Mouse (Mus musculus) kidney, adult 2 months (tissue): Measurements from ENCODE around the gene Calhm2.

Experiments
- CTCF ChIP-seq: fragments of 200-500 bp; conservative IDR thresholded peaks from 2 replicates; pipeline ENCODE4 v1.5.1; 2011; ENCODE audit warnings: low read depth, mild to moderate bottlenecking, control low read depth, low read length, moderate library complexity, mixed read lengths; ENCODE audit not compliant: insufficient read depth, insufficient read length
- POLR2A ChIP-seq: fragments of 200-500 bp; IDR thresholded peaks from one replicate; pipeline ENCODE4 v1.6.1; 2011; ENCODE audit warnings: low read depth, low read length, control low read depth

DNA sequence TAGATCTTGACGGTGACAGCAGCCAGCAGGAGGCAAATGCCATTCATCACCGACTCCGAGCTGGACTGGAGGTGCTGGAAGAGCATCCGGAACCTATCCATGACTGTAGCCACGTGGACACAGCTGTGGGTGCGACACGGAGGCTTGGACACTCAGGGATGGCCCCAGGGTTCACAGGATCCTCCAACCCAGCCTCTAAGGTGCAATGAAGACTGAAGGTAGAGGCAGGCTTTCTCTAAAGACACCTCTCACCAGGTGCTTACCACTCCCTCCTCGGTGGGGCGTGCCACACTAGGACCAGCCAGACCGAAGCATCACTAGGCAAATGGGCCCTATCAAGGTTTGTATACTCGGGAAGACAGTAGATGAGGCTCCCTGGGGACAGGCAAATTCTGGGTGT, 19.6 kb upstream of the Calhm2 start, which contains the start of gene Calhm3:
- TF ChIP-seq CTCF (no peak), POLR2A (no peak)
